ENCODE assay signal across 23 mouse cellular contexts in the genomic region with DNA sequence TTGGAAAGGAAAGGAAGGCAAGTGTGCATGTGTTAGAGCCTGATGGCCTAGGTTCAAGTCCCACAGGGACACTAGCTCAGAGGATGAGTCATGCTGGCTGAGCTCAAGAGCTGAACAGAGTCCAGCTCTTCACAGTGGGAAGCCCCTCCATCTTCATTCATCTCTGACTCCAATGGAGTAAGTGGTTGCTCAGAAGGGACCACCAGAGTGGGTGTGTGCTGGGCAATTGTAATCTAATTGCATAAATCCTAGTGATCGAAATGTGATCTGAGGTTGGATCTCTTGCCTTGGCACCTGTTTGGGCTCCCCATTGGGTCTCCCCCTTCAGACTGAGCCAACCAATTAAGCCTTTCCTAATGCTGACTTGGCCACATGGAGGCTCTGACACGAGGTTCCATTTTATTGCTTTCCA.
DNase-seq lines count a peak whose midpoint lies in the region; ATAC-seq lines count a peak whose summit lies in the region.
"Had no signal": no experiment of that assay in that cellular context is flagged by ENCODE, and none has a peak within 500 bp of the region (broad histone marks: within the 10 kb centered on the region; RNA-seq: fewer than 3 reads in every experiment).

No protein-coding gene starts in this region.

- ATAC-seq in forebrain, embryonic 16.5 days, result 0 out of 2 replicates have a peak, but pooled peaks have one; percentile 36
- ATAC-seq in forebrain, embryonic 13.5 days, result no peak
- no peak for ATAC-seq in megakaryocyte progenitor cell, adult 5-6 weeks (replicated peaks; ENCODE audit: poor library complexity)
- no peak for ATAC-seq in heart, embryonic 11.5 days (replicated peaks; ENCODE audit: insufficient number of reproducible peaks, low FRiP score, low TSS enrichment)
- ATAC-seq: forebrain, postnatal 0 days; inflammation-experienced regulatory T-cells, adult 6 months had no signal

- no peak overlapping the region for H3K27ac ChIP-seq in forebrain, embryonic 16.5 days (ENCODE audit: low read length)
- no peak overlapping the region for H3K27ac ChIP-seq in forebrain, embryonic 13.5 days
- H3K27ac ChIP-seq in heart, embryonic 11.5 days (ENCODE audit: low read depth, low read length), result no peak overlapping the region
- H3K27ac ChIP-seq: embryonic facial prominence, embryonic 12.5 days; heart, embryonic 13.5 days; hindbrain, embryonic 10.5 days; midbrain, embryonic 12.5 days; stomach, embryonic 15.5 days had no signal

- no peaks in the 10 kb centered on the region for H3K27me3 ChIP-seq in forebrain, embryonic 16.5 days (replicated peaks; ENCODE audit: control insufficient read depth, insufficient read depth, low read length)
- H3K27me3 ChIP-seq in forebrain, embryonic 13.5 days, result no peaks in the 10 kb centered on the region
- H3K27me3 ChIP-seq in heart, embryonic 11.5 days (ENCODE audit: control insufficient read depth, insufficient read depth, low read length), result no peaks in the 10 kb centered on the region
- H3K27me3 ChIP-seq: embryonic facial prominence, embryonic 12.5 days; heart, embryonic 13.5 days; midbrain, embryonic 12.5 days; stomach, embryonic 15.5 days had no signal

- H3K36me3 ChIP-seq in forebrain, embryonic 16.5 days (ENCODE audit: control insufficient read depth, insufficient read depth), result no peaks in the 10 kb centered on the region
- H3K36me3 ChIP-seq in forebrain, embryonic 13.5 days (ENCODE audit: poor library complexity, severe bottlenecking), result no peaks in the 10 kb centered on the region
- H3K36me3 ChIP-seq in heart, embryonic 11.5 days (ENCODE audit: control insufficient read depth, insufficient read depth, low read length), result no peaks in the 10 kb centered on the region
- H3K36me3 ChIP-seq: embryonic facial prominence, embryonic 12.5 days; heart, embryonic 13.5 days; hindbrain, embryonic 10.5 days; midbrain, embryonic 12.5 days; stomach, embryonic 15.5 days had no signal

- DNase-seq in brain, adult 2 months (ENCODE audit: low read depth, low spot score), result peak; percentile 85
- DNase-seq in cerebellum, adult 9-11 months, result peak; percentile 67
- DNase-seq in gastrocnemius, postnatal 25 days, result peak; percentile 24
- no peak for DNase-seq in heart, postnatal 25 days (ENCODE audit: low spot score)
- DNase-seq: adrenal gland, adult 8-10 months; forebrain, postnatal 0 days; kidney, adult 8-10 months; kidney, postnatal 36 days; lung, adult 2 months; lung, postnatal 4 days; thymus, adult 2 months had no signal

- no peak overlapping the region for H3K4me3 ChIP-seq in forebrain, embryonic 16.5 days (replicated peaks; ENCODE audit: low read length)
- no peak overlapping the region for H3K4me3 ChIP-seq in forebrain, embryonic 13.5 days
- no peak overlapping the region for H3K4me3 ChIP-seq in heart, embryonic 11.5 days (ENCODE audit: low read depth, low read length)
- H3K4me3 ChIP-seq: embryonic facial prominence, embryonic 12.5 days; heart, embryonic 13.5 days; hindbrain, embryonic 10.5 days; midbrain, embryonic 12.5 days; myocyte; stomach, embryonic 15.5 days had no signal

- H3K4me2 ChIP-seq in forebrain, embryonic 16.5 days (ENCODE audit: low read length), result no peak overlapping the region
- no peak overlapping the region for H3K4me2 ChIP-seq in forebrain, embryonic 13.5 days
- H3K4me2 ChIP-seq in heart, embryonic 11.5 days, result no peak overlapping the region
- H3K4me2 ChIP-seq: embryonic facial prominence, embryonic 12.5 days; heart, embryonic 13.5 days; liver, embryonic 11.5 days; midbrain, embryonic 12.5 days; stomach, embryonic 15.5 days had no signal

- H3K9me3 ChIP-seq in forebrain, embryonic 16.5 days (ENCODE audit: control insufficient read depth, low read length), result no peaks in the 10 kb centered on the region
- no peaks in the 10 kb centered on the region for H3K9me3 ChIP-seq in forebrain, embryonic 13.5 days (replicated peaks)
- no peaks in the 10 kb centered on the region for H3K9me3 ChIP-seq in heart, embryonic 11.5 days (replicated peaks; ENCODE audit: control insufficient read depth, low read length)
- H3K9me3 ChIP-seq: embryonic facial prominence, embryonic 12.5 days; heart, embryonic 13.5 days; hindbrain, embryonic 10.5 days; midbrain, embryonic 12.5 days; stomach, embryonic 15.5 days had no signal

- intact Hi-C loops in heart, postnatal 25 days (cut with DNase I), result no loop called here

- whole genome bisulfite sequencing in forebrain, embryonic 16.5 days, result 56% methylated on average over 2 of the region's 2 CpGs
- 70% methylated on average over 2 of the region's 2 CpGs for whole genome bisulfite sequencing in forebrain, embryonic 13.5 days
- WGBS in heart, embryonic 11.5 days (ENCODE audit: insufficient replicate concordance), result 66% methylated on average over 2 of the region's 2 CpGs

- no peak overlapping the region for H3K9ac ChIP-seq in forebrain, embryonic 16.5 days (replicated peaks; ENCODE audit: low read depth, low read length)
- H3K9ac ChIP-seq in forebrain, embryonic 13.5 days, result no peak overlapping the region
- no peak overlapping the region for H3K9ac ChIP-seq in heart, embryonic 11.5 days (ENCODE audit: low read depth, low read length)
- H3K9ac ChIP-seq: embryonic facial prominence, embryonic 12.5 days; forebrain, postnatal 0 days; heart, embryonic 13.5 days; midbrain, embryonic 12.5 days; stomach, embryonic 15.5 days had no signal

- no peaks in the 10 kb centered on the region for H3K4me1 ChIP-seq in forebrain, embryonic 16.5 days (replicated peaks; ENCODE audit: control insufficient read depth, insufficient read depth, low read length)
- no peaks in the 10 kb centered on the region for H3K4me1 ChIP-seq in forebrain, embryonic 13.5 days
- no peaks in the 10 kb centered on the region for H3K4me1 ChIP-seq in heart, embryonic 11.5 days (ENCODE audit: control insufficient read depth, insufficient read depth, low read length)
- H3K4me1 ChIP-seq: embryonic facial prominence, embryonic 12.5 days; heart, embryonic 13.5 days; hindbrain, embryonic 10.5 days; midbrain, embryonic 12.5 days; stomach, embryonic 15.5 days had no signal
